Mouse (Mus musculus) gastrocnemius, postnatal 25 days (tissue): Measurements from ENCODE around the gene Syn2. TPM values are rescaled to one million over a fixed set of nuclear protein-coding genes. Genes with fewer than 3 reads are reported as not detected.

ENCODE experiments used
- DNase-seq: peaks from one replicate; pipeline ENCODE4 v3.0.0; 2022
- long read RNA-seq, 2 experiments: library from polyadenylated mRNA; stranded (forward); transcript quantifications; one replicate each; pipeline ENCODE4 v2.0.0; 2021
- total RNA-seq, 2 experiments: library from RNA; stranded (reverse); gene quantifications; 1 replicate in 1 of 2; 2 replicates in 1 of 2; pipeline ENCODE4 v1.2.3; 2021

Gene Syn2
- total RNA-seq = 1 to 10 TPM; 1.8 to 2.7 TPM
- long read RNA-seq, experiment 1, partial matches to known transcripts = 0 of 1 reads
- long read RNA-seq, experiment 1, other reads (novel, unspliced or antisense) = 1 of 1 reads
- long read RNA-seq, experiment 2, partial matches to known transcripts = 0 of 2 reads
- long read RNA-seq, experiment 2, other reads (novel, unspliced or antisense) = 1 of 2 reads

DNA sequence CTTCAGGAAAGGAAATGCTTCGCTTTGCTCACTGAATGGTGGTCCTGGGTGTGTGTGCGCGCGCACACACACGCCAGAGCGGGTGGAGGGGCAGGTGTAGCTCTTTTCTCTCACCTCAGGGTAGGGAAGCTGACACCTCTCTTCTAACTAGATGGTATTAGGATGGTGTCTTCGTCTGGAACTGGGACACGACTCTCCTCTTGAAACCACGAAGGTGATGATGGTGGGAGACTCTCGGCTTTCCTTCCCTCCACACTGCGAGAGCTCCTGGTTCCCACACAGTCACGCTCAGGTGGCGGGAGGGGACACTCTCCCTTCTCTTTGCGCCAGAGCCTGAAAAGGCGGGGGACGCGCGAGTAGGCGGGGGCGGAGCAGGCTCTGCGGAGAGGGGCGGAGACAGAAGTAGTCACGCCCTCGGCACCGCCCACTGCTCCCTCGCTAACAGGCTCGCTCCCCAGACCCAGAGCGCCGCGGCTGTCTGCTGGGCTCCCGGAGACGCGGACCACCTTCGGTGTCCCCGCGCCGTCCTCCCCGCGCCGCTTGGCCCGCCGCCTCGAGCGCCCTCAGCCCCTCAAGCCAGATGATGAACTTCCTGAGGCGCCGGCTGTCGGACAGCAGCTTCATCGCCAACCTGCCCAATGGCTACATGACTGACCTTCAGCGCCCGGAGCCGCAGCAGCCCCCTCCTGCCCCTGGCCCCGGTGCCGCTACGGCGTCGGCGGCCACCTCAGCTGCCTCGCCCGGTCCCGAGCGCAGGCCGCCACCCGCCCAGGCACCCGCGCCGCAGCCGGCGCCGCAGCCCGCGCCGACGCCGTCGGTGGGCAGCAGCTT is at the start of gene Syn2:
Gene Syn2, plus strand, starts transcription at position 402 of the 831 bp plus-strand sequence.
- DNase-seq = peak; percentile 66

GRCm38 (mm10) chr6:115085274-115085841 is 49.3 kb upstream of the Syn2 start:
- no peak for DNase-seq

DNA sequence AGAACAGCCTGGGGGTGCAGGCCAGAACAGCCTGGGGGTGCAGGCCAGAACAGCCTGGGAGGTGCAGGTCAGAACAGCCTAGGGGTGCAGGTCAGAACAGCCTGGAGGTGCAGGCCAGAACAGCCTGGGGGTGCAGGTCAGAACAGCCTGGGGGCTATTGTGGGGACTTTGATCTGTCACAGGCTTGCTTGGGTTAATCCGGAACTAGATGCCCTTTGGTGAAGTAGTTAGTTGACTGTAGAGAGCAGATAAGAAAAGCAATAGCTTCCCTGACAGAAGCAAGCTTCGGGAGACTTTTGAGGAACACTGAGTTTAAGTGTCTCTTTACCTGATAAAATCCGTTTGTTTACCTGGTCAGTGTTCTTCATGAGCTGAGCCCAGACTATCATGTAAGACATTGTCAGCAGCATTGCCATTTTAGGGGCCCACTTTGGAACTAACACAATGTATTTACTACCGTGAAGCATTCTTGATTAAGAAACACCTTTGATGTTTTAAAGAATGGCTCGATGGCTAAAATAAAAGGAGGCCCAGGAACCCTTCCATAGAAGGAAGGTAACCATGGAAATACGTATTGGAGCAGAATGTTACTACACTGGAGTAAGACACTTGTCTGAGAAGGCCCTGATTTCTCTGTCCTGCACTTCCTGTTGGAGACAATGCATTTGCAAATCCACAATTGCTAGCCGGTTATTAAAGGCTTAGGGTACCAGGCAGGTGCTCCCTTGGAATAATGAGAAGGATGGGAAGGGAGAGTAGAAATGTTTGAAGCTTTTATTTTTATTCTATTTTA is 46.2 kb upstream of the Syn2 start:
- no peak for DNase-seq

- DNase-seq = no peak
Measured at GRCm38 (mm10) chr6:115091737-115092136, 43.0 kb upstream of the Syn2 start.

GRCm38 (mm10) chr6:115102542-115102941 is 32.2 kb upstream of the Syn2 start:
- DNase-seq = no peak

DNA sequence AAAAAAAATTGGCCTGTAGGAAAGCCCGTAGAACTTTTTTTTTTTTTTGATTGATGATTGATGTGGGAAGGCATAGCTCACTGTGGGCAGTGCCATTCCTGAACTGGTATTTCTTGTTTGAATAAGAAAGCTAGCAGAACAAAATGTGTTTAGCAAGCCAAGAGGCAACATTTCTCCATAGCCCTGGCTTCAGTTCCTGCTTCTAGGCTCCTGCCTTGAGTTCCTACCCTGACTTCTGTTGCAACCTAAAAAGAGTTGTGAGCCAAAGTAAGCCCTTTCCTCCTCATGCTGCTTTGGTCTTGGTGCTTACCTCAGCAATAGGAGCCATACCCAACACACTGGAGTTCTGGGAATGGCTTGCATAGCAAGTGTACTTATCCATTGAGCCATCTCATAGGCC is 23.3 kb upstream of the Syn2 start:
- no peak for DNase-seq

DNA sequence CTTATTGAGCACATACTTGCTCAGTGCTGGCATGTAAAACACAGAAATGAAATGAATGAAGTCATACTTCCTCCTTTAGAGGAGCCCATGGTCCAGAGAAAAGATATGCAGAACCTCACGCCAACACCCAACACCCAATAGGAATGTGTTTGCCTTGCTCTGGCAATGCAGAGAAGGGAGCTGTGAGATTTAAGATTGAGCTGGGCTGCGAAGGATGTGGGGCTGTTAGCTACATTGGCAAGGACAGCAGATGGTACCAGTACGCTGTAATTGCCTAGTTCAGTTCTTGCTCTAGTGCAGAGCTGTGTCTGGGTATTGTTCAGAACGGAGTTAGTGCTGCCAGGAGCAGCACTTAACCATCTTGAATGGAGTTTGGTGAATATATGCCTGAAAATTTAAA is 12.5 kb upstream of the Syn2 start:
- DNase-seq = no peak

- peak; percentile 43 for DNase-seq
Measured at GRCm38 (mm10) chr6:115123262-115124201, 11.2 kb upstream of the Syn2 start.

- peak; percentile 13 for DNase-seq
Measured at GRCm38 (mm10) chr6:115124675-115125357, 9.9 kb upstream of the Syn2 start.

GRCm38 (mm10) chr6:115125358-115125720 is 9.4 kb upstream of the Syn2 start:
- DNase-seq = no peak

- no peak for DNase-seq
Measured at GRCm38 (mm10) chr6:115126232-115126785, 8.4 kb upstream of the Syn2 start.

DNA sequence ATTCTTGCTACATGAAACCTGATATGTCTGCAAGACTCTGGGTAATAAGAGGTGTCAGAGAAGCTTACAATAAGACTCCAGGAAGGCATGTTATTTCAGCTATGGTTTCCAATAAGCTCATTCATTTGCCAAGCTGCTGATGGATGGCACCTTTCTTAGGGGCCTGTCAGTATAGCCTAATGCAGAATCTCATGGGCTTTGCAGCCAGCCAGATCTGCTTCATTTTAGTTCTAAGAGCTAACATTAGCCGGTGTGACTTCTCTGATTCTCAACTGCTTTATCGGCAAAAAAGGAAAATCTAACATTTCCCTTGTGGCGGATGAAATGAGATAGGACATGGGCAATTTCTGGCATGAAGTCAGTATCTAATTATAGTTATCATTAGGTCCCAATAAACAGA is 7.9 kb upstream of the Syn2 start:
- DNase-seq = no peak

DNA sequence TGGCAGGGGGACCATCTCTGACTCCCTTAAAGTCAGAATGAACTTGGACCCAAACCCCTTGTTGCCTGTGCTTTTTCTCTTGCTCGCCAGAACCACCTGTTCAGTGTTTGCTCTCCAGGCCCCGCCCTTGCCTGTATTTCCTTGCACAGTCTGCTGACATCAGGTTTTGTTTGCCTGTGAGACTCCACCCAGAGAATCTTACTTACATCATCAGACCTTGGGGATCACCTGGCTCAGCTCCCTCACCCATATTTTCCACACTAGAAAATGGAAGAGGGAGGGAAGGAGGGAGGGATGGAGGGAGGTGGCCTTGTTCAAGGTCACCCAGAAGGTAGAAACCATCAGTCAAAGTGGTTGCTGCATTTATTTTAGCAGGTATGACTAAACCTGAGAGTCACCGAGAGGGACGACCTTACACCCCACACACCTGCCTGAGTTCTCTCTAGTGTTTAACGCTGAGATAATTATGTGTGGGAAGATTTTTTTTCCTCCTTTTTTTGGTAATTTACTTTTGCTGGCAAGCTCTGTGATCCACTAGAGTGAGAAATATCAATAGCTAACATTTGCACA is 7.4 kb upstream of the Syn2 start:
- no peak for DNase-seq

GRCm38 (mm10) chr6:115135332-115135649 is 589 bp downstream of the Syn2 start:
- no peak for DNase-seq

DNA sequence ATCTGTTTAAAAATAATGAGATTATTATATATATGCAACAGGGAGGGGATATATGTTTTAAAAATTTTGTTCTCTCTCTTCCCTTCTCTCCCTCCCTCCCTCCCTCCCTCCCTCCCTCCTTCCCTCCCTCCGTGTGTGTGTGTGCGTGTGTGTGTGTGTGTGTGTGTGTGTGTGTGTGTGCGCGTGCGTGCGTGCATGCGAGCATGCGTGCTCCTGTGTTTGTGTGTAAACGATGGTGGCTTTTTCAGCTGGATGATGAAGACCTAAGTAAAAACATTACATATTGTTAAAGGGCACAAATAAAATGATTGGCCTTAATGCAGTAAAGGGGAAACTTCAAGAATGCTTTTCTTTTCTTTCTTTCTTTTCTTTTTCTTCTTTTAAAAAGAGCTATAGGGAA is 1.5 kb downstream of the Syn2 start:
- DNase-seq = no peak

DNA sequence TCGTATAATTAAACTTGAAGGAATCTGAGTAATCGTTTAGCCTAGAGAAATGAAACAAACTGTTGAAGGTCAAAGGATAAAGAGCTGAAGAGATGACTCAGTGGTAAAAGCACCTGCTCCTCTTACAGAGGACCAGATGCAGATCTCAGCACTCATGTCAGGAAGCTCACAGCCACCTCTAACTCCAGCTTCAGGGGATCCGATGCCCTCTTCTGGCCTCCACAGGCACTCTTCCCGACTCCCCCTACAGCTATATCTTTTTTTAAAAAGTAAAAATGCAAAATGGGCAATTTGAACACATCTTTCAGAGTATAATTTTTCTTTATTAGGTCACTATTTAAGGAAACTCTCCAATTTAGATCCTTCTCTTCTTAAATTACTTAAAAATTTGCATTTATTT is 6.7 kb downstream of the Syn2 start:
- no peak for DNase-seq

- no peak for DNase-seq
Measured at GRCm38 (mm10) chr6:115161175-115161574, 26.5 kb downstream of the Syn2 start.

- DNase-seq = no peak
Measured at GRCm38 (mm10) chr6:115165863-115166470, 31.3 kb downstream of the Syn2 start.

DNA sequence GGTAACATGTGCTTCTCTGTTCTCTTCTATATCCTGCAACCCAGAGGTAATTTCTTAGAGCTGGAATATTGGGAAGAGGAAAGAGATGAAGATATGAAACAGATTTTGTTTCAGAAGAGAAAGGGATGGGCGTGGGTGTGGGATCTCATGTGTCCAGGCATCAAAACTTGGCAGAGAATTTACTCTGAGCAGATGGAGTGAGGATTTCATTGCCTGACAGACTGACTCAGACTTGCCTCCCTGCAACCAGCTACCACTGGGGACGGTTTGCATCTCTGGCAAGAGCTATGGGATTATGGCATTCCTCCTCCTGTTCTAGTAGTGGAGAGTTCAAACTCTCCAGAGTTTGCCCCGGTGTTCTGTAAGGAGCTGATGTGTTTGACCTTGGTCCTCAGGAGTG is 34.2 kb downstream of the Syn2 start:
- peak; percentile 24 for DNase-seq

- no peak for DNase-seq
Measured at GRCm38 (mm10) chr6:115169518-115169917, 34.8 kb downstream of the Syn2 start.
